Mouse (Mus musculus): ENCODE data around the gene Gna12. TPM values are rescaled to one million over a fixed set of nuclear protein-coding genes. Genes with fewer than 3 reads are reported as not detected.

Gna12 gene
- polyA plus RNA-seq, 1 experiment from 2014 or later = 30.5 TPM

DNA sequence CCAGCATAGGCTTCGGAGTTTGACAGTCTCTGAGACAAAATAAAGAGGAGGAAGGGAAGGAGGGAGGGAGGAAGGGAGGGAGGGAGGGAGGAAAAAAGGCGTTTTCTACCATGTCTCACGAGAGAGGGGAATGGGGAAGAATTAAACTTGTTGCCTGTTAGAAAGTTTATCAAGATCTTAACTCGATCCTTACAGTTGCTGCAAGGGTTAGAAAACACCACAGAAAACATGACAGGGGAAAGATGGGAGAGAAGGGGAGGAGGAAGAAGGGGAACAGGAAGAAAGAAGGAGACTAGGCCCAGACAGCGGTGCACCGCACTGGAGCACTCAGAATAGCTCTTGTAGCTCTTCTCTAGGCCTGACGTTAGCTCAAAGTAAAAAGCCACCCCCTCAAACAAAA, 58.1 kb downstream of the Gna12 start:
- no peak for ATAC-seq (ENCODE audit: insufficient number of reproducible peaks, insufficient read depth, low FRiP score, low TSS enrichment)
- H3K9me3 ChIP-seq = no peaks in the 10 kb centered on the region
- H3K4me3 ChIP-seq = no peak overlapping the region
- H3K27ac ChIP-seq = peak overlapping the region; percentile 75
- peaks cover 28% of the 10 kb centered on the region for H3K4me1 ChIP-seq
- no peak overlapping the region for H3K4me2 ChIP-seq (replicated peaks)
- 0 out of 2 replicates have a peak, but pooled peaks cover 3% of the 10 kb centered on the region for H3K36me3 ChIP-seq
- WGBS = 68% methylated on average over 7 of the region's 7 CpGs
- H3K27me3 ChIP-seq = no peaks in the 10 kb centered on the region
- H3K9ac ChIP-seq = 0 out of 2 replicates have a peak overlapping the region, but pooled peaks have one; percentile 24

DNA sequence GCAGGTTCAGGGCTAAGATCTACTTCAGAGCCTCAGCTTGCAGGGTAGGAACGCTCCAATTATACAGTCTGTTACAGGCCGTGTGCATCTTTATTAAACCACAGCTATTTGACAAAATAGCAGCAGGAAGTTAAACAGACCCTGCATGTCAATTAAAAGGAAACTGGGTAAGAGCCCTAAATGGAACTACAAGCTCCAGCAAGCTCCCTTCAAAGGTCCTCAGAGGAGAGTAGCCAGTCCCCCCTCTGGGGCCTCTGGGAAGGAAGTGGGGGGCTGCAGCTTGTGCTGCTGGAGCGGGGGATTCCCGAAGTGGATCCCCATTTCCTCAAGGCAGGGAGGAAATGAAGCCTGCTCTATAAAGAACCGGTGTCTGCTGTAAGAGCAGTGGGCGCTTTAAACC, 58.6 kb downstream of the Gna12 start:
- no peak overlapping the region for H3K4me2 ChIP-seq (replicated peaks)
- no peak for ATAC-seq (ENCODE audit: insufficient number of reproducible peaks, insufficient read depth, low FRiP score, low TSS enrichment)

DNA sequence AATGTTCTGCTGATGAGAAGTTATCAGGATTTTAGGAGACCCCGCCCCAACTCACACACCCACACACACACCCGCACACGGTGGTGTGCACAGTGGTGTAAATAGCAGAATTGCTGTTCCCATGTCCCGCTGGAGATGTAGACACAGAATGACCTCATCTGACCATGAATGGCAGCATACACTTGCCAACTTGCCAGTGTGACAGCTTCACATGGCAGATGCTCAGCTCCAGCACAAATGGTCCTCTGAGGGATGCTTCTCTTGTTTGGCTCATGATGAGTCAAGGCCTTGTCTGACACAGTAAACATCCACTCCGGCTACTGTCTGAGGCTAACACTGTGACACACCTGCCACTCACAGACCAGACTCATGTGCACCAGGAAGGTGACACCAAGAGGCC, 61.9 kb downstream of the Gna12 start:
- Histone ChIP-seq H3K4me1 (peaks cover 28% of the 10 kb centered on the region), H3K4me2 (replicated peaks) (no peak overlapping the region), H3K27ac (peak overlapping the region; percentile 85), H3K4me3 (no peak overlapping the region), H3K36me3 (0 out of 2 replicates have a peak, but pooled peaks cover 5% of the 10 kb centered on the region), H3K9ac (no peak overlapping the region), H3K9me3 (no peaks in the 10 kb centered on the region), H3K27me3 (no peaks in the 10 kb centered on the region)
- ATAC-seq (ENCODE audit: insufficient number of reproducible peaks, insufficient read depth, low FRiP score, low TSS enrichment) = no peak
- WGBS = 90% methylated on average over 5 of the region's 5 CpGs

More for the DNA sequence above, 58.6 kb downstream of the Gna12 start:
- 35% methylated on average over 6 of the region's 6 CpGs for WGBS
- Histone ChIP-seq H3K27me3 (no peaks in the 10 kb centered on the region), H3K4me1 (peaks cover 28% of the 10 kb centered on the region), H3K9ac (peak overlapping the region; percentile 24; the same call in 1 of the 2 replicates), H3K9me3 (no peaks in the 10 kb centered on the region), H3K36me3 (0 out of 2 replicates have a peak, but pooled peaks cover 3% of the 10 kb centered on the region), H3K27ac (peak overlapping the region; percentile 75), H3K4me3 (no peak overlapping the region)

- H3K9ac ChIP-seq = peak overlapping the region; percentile 34; the same call in 1 of the 2 replicates
- H3K9me3 ChIP-seq = no peaks in the 10 kb centered on the region
- 24% methylated on average over 9 of the region's 9 CpGs for WGBS
- peak overlapping the region; percentile 85 for H3K27ac ChIP-seq
- H3K4me3 ChIP-seq = no peak overlapping the region
- H3K4me1 ChIP-seq = peaks cover 28% of the 10 kb centered on the region
- no peak overlapping the region for H3K4me2 ChIP-seq (replicated peaks)
- no peaks in the 10 kb centered on the region for H3K27me3 ChIP-seq
- H3K36me3 ChIP-seq = 0 out of 2 replicates have a peak, but pooled peaks cover 5% of the 10 kb centered on the region
- ATAC-seq (ENCODE audit: insufficient number of reproducible peaks, insufficient read depth, low FRiP score, low TSS enrichment) = peak; percentile 81; the same call in 1 of the 2 replicates
Measured at GRCm38 (mm10) chr5:140767704-140768141, 62.5 kb downstream of the Gna12 start.

DNA sequence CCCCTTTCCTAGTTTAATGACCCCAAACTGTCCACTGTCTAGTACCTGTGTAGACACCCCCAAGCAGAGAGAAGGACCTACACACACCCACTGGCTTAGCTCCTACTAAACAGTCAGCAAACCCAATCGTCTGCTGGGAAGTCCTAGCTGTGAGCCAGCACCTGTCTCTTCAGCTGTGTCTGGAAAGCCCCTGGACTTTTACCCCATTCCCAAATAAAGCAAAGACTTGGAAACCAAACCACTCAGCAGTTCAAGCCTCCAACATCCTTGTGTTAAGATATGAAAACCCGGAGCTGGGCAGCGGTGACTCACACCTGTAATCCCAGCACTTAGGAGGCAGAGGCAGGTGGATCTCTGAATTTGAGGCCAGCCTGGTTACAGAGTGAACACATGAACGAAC, 63.7 kb downstream of the Gna12 start:
- 88% methylated on average over 4 of the region's 4 CpGs for WGBS
- Histone ChIP-seq H3K27ac (no peak overlapping the region), H3K4me2 (replicated peaks) (no peak overlapping the region), H3K4me1 (peaks cover 17% of the 10 kb centered on the region), H3K9ac (no peak overlapping the region), H3K36me3 (0 out of 2 replicates have a peak, but pooled peaks cover 5% of the 10 kb centered on the region), H3K27me3 (no peaks in the 10 kb centered on the region), H3K9me3 (no peaks in the 10 kb centered on the region), H3K4me3 (no peak overlapping the region)
- ATAC-seq (ENCODE audit: insufficient number of reproducible peaks, insufficient read depth, low FRiP score, low TSS enrichment) = no peak

GRCm38 (mm10) chr5:140764921-140765613, 65.2 kb downstream of the Gna12 start:
- Histone ChIP-seq H3K27me3 (no peaks in the 10 kb centered on the region), H3K36me3 (peaks cover 20% of the 10 kb centered on the region), H3K4me1 (peaks cover 14% of the 10 kb centered on the region), H3K4me3 (no peak overlapping the region), H3K4me2 (replicated peaks) (no peak overlapping the region), H3K9me3 (no peaks in the 10 kb centered on the region), H3K27ac (no peak overlapping the region), H3K9ac (no peak overlapping the region)
- WGBS = 72% methylated on average over 6 of the region's 6 CpGs
- no peak for ATAC-seq (ENCODE audit: insufficient number of reproducible peaks, insufficient read depth, low FRiP score, low TSS enrichment)

- Histone ChIP-seq H3K4me3 (no peak overlapping the region), H3K4me2 (replicated peaks) (no peak overlapping the region), H3K4me1 (peaks cover 1% of the 10 kb centered on the region), H3K27ac (no peak overlapping the region), H3K27me3 (no peaks in the 10 kb centered on the region), H3K9me3 (no peaks in the 10 kb centered on the region), H3K9ac (no peak overlapping the region), H3K36me3 (peaks cover 43% of the 10 kb centered on the region)
- no peak for ATAC-seq (ENCODE audit: insufficient number of reproducible peaks, insufficient read depth, low FRiP score, low TSS enrichment)
- 87% methylated on average over 4 of the region's 4 CpGs for WGBS
Measured at GRCm38 (mm10) chr5:140762540-140762939, 67.7 kb downstream of the Gna12 start.

DNA sequence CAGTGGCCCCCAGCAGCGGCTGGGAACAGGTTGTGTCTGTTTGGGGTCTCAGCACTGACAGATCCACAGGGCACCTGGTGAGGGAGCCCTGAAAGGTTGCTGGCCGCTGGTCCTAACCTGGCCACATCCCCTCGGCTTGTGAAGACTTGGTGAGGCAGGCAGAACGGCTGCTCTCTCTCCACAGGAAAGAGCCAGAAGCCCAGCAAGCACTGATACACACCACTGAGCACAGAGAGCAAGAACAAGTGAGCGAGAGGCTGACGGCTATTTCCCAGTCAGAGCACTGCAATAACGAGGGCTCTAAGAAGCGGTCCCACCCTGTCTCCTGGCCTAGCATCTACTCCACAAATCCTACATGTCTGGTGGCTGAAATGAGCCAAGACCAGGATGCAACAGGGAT, 71.4 kb downstream of the Gna12 start:
- ATAC-seq (ENCODE audit: insufficient number of reproducible peaks, insufficient read depth, low FRiP score, low TSS enrichment) = no peak
- Histone ChIP-seq H3K9ac (no peak overlapping the region), H3K4me2 (replicated peaks) (no peak overlapping the region), H3K9me3 (no peaks in the 10 kb centered on the region), H3K4me3 (no peak overlapping the region), H3K27me3 (no peaks in the 10 kb centered on the region), H3K36me3 (peaks cover 39% of the 10 kb centered on the region), H3K4me1 (peaks cover 8% of the 10 kb centered on the region; the same call in 1 of the 2 replicates), H3K27ac (no peak overlapping the region)
- 81% methylated on average over 8 of the region's 8 CpGs for WGBS

DNA sequence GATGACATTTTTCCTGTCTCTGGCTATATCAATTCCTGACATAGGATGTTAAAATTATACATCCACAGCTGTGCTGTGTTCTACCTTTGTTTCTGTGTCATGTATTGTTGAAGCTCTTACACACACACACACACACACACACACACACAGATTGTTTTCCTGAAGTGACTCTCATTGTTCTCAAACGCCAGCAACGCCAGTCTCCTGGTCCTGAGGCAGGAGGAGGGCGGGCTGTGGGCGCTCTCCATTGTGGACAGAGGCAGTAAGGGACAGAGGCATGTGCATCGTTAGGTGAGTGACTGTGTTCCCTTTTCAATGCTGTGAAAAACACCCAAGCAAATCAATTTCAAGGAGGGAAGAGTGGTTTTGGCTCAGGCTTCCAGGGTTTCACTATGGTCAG, 77.0 kb downstream of the Gna12 start:
- 71% methylated on average over 5 of the region's 5 CpGs for WGBS
- no peaks in the 10 kb centered on the region for H3K9me3 ChIP-seq

GRCm38 (mm10) chr5:140752639-140753038, 77.6 kb downstream of the Gna12 start:
- no peaks in the 10 kb centered on the region for H3K27me3 ChIP-seq
- no peak for ATAC-seq (ENCODE audit: insufficient number of reproducible peaks, insufficient read depth, low FRiP score, low TSS enrichment)
- H3K4me1 ChIP-seq = peaks cover 15% of the 10 kb centered on the region; the same call in 1 of the 2 replicates
- no peaks in the 10 kb centered on the region for H3K9me3 ChIP-seq
- no peak overlapping the region for H3K4me2 ChIP-seq (replicated peaks)
- H3K9ac ChIP-seq = no peak overlapping the region
- 90% methylated on average over 3 of the region's 3 CpGs for WGBS
- H3K4me3 ChIP-seq = no peak overlapping the region
- H3K36me3 ChIP-seq = peaks cover 2% of the 10 kb centered on the region; the same call in 1 of the 2 replicates
- H3K27ac ChIP-seq = no peak overlapping the region

More for the DNA sequence above, 77.0 kb downstream of the Gna12 start:
- H3K9ac ChIP-seq = no peak overlapping the region
- H3K4me2 ChIP-seq (replicated peaks) = no peak overlapping the region
- no peak for ATAC-seq (ENCODE audit: insufficient number of reproducible peaks, insufficient read depth, low FRiP score, low TSS enrichment)
- H3K27me3 ChIP-seq = no peaks in the 10 kb centered on the region
- H3K4me3 ChIP-seq = no peak overlapping the region
- peaks cover 7% of the 10 kb centered on the region; the same call in 1 of the 2 replicates for H3K36me3 ChIP-seq
- peaks cover 15% of the 10 kb centered on the region; the same call in 1 of the 2 replicates for H3K4me1 ChIP-seq
- no peak overlapping the region for H3K27ac ChIP-seq

GRCm38 (mm10) chr5:140752041-140752440, 78.2 kb downstream of the Gna12 start:
- H3K27ac ChIP-seq = no peak overlapping the region
- peaks cover 15% of the 10 kb centered on the region; the same call in 1 of the 2 replicates for H3K4me1 ChIP-seq
- ATAC-seq (ENCODE audit: insufficient number of reproducible peaks, insufficient read depth, low FRiP score, low TSS enrichment) = no peak
- H3K9me3 ChIP-seq = no peaks in the 10 kb centered on the region
- no peaks in the 10 kb centered on the region for H3K27me3 ChIP-seq
- H3K4me3 ChIP-seq = no peak overlapping the region
- no peaks in the 10 kb centered on the region for H3K36me3 ChIP-seq
- H3K4me2 ChIP-seq (replicated peaks) = no peak overlapping the region
- H3K9ac ChIP-seq = no peak overlapping the region
- 95% methylated on average over 15 of the region's 15 CpGs for WGBS

GRCm38 (mm10) chr5:140750925-140751324, 79.3 kb downstream of the Gna12 start:
- Histone ChIP-seq H3K4me2 (replicated peaks) (no peak overlapping the region), H3K9me3 (no peaks in the 10 kb centered on the region), H3K27ac (no peak overlapping the region), H3K9ac (no peak overlapping the region), H3K36me3 (no peaks in the 10 kb centered on the region), H3K4me1 (peaks cover 7% of the 10 kb centered on the region; the same call in 1 of the 2 replicates), H3K27me3 (no peaks in the 10 kb centered on the region), H3K4me3 (no peak overlapping the region)
- WGBS = 0% methylated on average over 1 of the region's 2 CpGs
- ATAC-seq (ENCODE audit: insufficient number of reproducible peaks, insufficient read depth, low FRiP score, low TSS enrichment) = no peak

Measured in embryonic facial prominence, embryonic 12.5 days (tissue).